Mouse (Mus musculus) monocyte, adult 5-6 weeks (primary cell): Measurements from ENCODE around the gene Brip1. TPM values are rescaled to one million over a fixed set of nuclear protein-coding genes. Genes with fewer than 3 reads are reported as not detected.

Experiments used
- ATAC-seq: fragments of 153-309, 156-312 bp; replicated peaks from 2 replicates; pipeline ENCODE4 v1.8.0; 2017; ENCODE audit warnings: mild to moderate bottlenecking; ENCODE audit not compliant: low TSS enrichment, insufficient number of reproducible peaks, severe bottlenecking, poor library complexity, low FRiP score
- total RNA-seq: library from RNA; stranded (forward); fragments of 200-1000, 200-491, 200-594 nt; gene quantifications from 3 replicates; pipeline ENCODE4 v1.2.3, GENCODE M21; 2017

Gene Brip1
- total RNA-seq, 1 experiment from 2014 or later = 0.38 TPM

GRCm38 (mm10) chr11:86050430-86051280, 150.3 kb downstream of the Brip1 start:
- no peak for ATAC-seq

- ATAC-seq = no peak
These were observed 161.0 kb downstream of the Brip1 start for GRCm38 (mm10) chr11:86039994-86040393.

- ATAC-seq = no peak
These were observed 161.6 kb downstream of the Brip1 start for GRCm38 (mm10) chr11:86039355-86039754.

- no peak for ATAC-seq
These were observed 162.3 kb downstream of the Brip1 start for GRCm38 (mm10) chr11:86038701-86039100.

GRCm38 (mm10) chr11:86032910-86033309, 168.1 kb downstream of the Brip1 start:
- no peak for ATAC-seq

GRCm38 (mm10) chr11:86028034-86028433, 173.0 kb downstream of the Brip1 start:
- no peak for ATAC-seq

- no peak for ATAC-seq
These were observed 174.3 kb downstream of the Brip1 start for GRCm38 (mm10) chr11:86026556-86027194.

GRCm38 (mm10) chr11:86022439-86022838, 178.6 kb downstream of the Brip1 start:
- no peak for ATAC-seq

GRCm38 (mm10) chr11:86020033-86020432, 181.0 kb downstream of the Brip1 start:
- no peak for ATAC-seq

- ATAC-seq = no peak
These were observed 184.8 kb downstream of the Brip1 start for GRCm38 (mm10) chr11:86016242-86016641.

GRCm38 (mm10) chr11:86013087-86013486, 187.9 kb downstream of the Brip1 start:
- ATAC-seq = no peak

GRCm38 (mm10) chr11:86010458-86010857, 190.5 kb downstream of the Brip1 start:
- no peak for ATAC-seq

- no peak for ATAC-seq
These were observed 192.6 kb downstream of the Brip1 start for GRCm38 (mm10) chr11:86008211-86008905.

Other genes starting within 250 kb of the Brip1 start
- gene Ints2, start 56.4 kb upstream of the Brip1 start, total RNA-seq = 10.8 to 12.8 TPM (median 11.3 TPM) in 3 replicates
- gene Med13, start 156.4 kb upstream of the Brip1 start, total RNA-seq = 64.1 to 102 TPM (median 64.6 TPM) in 3 replicates